Mouse (Mus musculus) right cerebral cortex, postnatal 14 days (tissue): ENCODE measurements around the gene Gm37240.
"Not testable (repeated sequence)": the region's sequence is repeated elsewhere in the genome, so short reads cannot be mapped to it uniquely, and the experiment has no call there.

Source experiments
- DNase-seq: peaks from one replicate; pipeline ENCODE4 v3.0.0; 2022

Gm37240 gene

GRCm38 (mm10) chr3:84927168-84927794 lies 960.0 kb downstream of the Gm37240 start:
- no peak for DNase-seq

GRCm38 (mm10) chr3:84926140-84926539 lies 961.2 kb downstream of the Gm37240 start:
- no peak for DNase-seq

GRCm38 (mm10) chr3:84925229-84925628 lies 962.1 kb downstream of the Gm37240 start:
- DNase-seq: no peak

DNA sequence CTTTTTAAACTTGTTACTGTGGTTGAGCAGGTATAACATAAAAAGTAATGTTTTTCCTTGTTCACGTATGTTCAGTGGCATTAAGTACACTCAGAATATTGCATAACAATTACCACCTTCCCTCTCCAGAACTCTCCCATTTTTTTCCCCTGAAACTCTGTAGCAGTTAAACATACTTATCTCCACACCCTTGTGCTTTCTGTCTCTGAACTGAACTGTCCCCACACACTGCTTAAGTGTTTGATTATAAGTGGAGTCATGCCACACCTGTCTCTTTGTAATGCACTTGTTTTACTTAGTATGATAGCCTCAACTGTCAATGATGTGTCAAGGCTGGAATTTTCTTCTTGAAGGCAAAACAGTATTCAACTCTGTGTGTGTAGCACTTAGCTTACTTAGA lies 963.6 kb downstream of the Gm37240 start:
- DNase-seq: no peak

DNA sequence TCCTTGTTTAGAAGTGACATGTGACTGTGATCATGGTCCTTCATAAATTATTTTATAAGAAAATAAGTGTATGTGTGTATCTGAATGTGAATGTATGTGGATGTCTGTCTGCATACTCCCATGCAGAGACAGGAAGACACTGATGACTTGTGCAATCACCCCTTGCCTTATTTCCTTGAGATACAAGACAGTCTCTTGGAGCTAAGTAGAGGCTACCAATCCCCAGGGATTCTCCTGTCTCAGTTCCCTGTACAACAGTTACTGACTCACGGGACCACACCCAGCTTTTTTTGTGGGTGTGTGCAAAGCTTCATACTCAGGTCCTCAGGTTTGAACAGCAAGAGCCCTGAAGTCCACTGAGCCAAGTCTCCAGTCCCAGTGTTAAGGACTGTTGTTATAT lies 964.1 kb downstream of the Gm37240 start:
- DNase-seq: no peak

GRCm38 (mm10) chr3:84921704-84922420 lies 965.5 kb downstream of the Gm37240 start:
- no peak for DNase-seq

DNA sequence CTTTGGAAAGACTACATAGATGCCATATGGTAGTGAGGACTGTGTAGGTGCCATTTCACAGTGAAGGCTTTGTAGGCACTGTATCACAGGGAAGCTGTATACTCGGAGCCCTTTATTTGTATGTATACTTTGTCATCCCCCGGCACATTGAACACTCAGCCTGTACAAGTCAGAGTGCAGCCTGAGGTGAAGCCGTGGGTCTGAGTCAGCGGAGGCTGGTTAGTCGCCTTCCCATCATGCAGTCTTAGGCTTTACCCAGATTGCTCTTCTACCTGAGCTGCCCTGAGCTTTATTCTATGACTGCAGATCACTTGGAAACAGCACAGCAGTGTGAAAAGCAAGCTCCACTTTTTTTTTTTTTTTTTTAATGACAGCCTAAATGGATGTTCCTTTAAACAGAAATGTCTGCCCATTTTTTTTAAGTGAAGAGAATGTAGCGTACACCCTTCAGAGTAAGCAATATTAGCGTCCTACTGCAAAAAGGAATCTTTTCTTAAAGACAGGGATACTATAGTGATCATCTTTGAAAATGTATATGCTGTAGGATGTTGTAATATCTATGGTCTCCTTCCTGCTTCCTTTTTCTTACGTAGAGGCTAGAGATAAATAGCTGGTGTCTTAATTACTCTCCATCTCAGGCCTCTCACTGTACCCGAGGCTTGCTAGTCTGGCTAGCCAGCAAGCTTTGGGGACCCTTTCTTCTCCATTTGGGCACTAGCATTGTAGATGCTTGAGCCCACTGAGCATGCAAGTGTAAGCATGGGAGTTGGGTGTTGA lies 969.2 kb downstream of the Gm37240 start:
- no peak for DNase-seq

DNA sequence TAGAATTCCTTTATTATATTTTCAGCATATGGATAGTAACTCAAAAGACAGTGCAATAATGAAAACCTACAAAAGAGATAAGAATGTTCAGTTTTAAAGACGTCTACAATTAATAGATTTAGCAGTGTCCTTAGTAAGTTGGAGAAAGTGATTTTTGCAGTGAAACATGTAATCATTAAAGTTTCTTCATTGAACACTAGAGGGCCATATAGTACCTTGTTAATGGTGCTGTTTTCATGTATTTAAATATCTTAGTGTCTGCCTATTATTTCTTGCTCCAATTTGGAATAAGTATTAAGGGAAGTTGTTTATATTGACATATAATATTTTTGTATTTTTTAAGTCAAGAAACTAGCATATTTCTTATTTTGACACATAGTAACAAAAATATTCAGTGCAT lies 973.0 kb downstream of the Gm37240 start:
- no peak for DNase-seq

DNA sequence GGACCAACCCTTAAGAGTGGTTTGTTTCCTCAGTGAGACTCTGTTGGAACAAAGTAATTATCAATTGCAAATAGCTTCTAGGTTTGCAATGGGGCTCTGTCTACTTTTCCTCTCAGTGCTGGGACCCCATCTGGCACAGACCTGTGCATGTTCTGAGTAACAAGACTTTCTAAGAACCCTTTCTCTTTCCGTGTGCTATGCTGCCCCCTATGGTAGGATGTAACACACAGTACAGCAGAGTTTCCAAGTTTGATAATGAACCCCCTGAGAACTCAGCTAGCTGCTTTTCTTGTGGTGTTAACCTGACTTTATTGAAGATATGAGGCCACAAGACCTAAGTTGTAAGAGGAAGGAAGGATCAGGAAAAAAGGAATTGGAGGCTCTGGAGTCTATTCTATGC lies 980.8 kb downstream of the Gm37240 start:
- peak; percentile 18 for DNase-seq

- DNase-seq: no peak
Measured at GRCm38 (mm10) chr3:84897952-84898351, 989.4 kb downstream of the Gm37240 start.

- DNase-seq: no peak
Measured at GRCm38 (mm10) chr3:84890983-84891382, 996.3 kb downstream of the Gm37240 start.

- no peak for DNase-seq
Measured at GRCm38 (mm10) chr3:84889648-84890047, 997.7 kb downstream of the Gm37240 start.

DNA sequence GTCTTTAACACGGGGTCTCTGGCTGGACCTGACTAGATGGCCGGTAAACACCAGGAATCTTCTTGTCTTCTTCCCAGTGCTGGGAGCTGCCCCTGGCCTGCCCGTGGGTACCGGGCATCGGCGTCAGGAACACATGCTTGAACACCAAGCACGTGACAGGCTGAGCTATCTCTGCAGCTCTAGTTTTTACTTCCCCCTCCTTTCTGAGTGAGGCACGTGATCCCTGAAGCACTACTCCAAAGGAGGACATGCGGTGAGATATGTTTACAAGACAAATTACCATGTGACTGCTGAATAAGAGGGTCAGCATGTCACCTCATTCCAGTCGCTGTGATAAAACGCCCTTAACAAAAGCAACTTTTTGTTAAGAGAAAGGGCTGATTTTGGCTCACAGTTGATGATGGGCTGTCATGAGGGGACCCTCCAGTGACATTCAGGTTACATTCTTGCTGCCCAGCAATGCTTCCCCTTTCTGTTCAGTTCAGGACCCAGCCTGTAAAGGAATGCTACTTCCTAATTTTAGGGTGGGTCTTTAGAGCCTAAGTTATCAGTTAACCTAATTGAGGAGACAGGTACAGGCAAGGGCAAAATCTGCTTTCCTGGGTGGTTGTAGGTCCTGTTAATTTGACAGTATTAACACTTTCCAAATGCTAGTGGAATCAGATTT lies 1003.4 kb downstream of the Gm37240 start:
- no peak for DNase-seq

GRCm38 (mm10) chr3:84876211-84876610 lies 1011.1 kb downstream of the Gm37240 start:
- no peak for DNase-seq

DNA sequence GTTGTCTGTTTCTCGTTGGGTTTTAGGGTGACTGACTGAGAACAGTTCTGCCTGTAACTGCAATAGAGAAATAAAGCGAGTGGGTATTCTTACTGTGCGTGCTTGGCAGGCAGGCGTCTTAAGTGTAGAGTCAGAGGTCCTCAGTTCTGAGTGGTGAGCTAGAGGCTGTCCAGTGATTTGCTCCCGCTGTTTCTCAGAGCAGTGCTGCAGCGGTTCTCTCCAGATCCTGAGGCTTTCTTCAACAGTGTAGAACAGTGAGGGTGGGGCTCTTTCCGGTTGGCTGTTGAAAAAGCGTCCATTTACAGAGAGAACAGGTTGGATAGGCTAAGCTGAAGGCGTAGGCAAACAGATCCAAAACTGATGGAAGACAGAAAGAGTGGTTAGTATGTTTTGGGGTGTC lies 1012.0 kb downstream of the Gm37240 start:
- no peak for DNase-seq

- no peak for DNase-seq
Measured at GRCm38 (mm10) chr3:84870126-84870525, 1017.2 kb downstream of the Gm37240 start.

- no peak for DNase-seq
Measured at GRCm38 (mm10) chr3:84867991-84868390, 1019.3 kb downstream of the Gm37240 start.

DNA sequence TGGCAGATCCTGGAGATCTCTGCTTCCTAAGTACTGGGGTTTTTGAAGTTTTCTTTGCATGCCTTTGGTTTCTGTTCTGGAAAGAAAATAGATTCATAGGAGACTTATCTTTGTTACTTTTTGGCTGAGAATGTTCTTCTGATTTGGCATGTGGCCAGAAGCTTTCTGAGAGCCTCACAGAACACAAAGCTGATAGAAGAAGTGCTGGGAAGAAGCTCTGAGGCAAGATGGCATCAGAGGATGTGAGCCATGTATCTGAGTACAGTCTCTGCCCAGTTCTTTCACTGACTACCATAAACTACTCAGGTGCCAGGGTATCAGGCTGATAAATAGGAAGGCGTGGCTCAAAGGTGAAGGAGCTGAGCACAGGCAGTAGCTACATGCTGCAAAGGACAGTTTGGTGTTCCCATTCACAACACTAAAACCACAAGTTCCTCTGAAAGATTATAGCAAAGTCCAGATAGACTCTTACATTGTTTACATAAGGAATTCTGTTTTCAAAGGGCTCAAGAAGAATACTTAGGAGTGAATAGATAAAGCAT lies 1019.8 kb downstream of the Gm37240 start:
- no peak for DNase-seq

DNA sequence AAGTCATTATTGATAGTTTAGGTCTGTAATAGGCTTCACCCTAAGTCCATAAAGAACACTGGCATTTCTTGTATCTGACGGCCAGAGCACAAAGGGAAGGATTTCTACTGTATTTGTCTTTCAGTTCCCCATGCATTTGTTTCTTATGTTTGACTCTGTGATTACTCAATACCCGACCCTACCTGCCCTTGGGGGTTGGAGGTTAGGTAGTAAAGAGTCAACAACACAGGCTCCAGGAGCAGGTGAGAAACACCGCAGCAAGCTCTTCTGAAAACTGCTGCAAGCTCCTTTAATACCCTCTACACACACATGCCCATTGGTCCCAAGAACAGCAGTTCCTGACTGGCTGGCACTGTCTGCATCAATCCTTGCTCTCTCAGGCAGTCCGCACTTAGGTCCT lies 1020.5 kb downstream of the Gm37240 start:
- no peak for DNase-seq

- DNase-seq: no peak
Measured at GRCm38 (mm10) chr3:84865684-84866083, 1021.6 kb downstream of the Gm37240 start.

DNA sequence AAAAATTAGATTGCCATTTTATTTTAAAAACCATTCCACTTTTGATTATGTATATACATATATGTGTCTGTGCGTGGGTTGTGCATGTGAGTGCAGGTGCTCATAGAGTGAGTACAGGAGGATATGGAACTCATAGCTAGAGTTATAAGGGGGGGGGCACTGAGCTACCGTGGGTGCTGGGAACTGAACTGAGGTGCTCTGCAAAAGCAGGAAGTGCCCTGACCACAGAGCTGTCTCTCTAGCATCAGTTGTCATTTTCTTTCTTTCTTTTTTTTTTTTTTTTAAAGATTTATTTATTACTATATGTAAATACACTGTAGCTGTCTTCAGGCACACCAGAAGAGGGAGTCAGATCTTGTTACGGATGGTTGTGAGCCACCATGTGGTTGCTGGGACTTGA lies 1025.5 kb downstream of the Gm37240 start:
- DNase-seq: not testable (repeated sequence)

DNA sequence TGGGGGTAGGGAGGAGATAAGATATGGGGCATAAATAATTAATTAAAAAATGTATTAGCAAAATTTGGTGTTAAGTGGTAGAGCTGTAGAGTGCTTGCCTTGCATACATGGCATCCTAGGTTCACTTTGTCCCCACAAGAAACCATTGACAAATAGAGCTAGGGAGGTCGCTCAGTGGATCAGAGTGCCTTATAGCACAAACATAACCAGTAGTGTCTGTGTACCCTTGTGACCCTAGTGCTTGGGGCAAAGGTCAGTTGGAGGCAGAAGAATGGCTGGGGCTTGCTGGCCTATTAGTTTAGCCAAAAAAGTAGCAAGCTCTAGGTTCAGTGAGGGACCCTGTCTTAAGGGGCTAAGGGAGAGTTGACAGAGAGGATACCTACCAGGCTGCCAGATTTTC lies 1026.6 kb downstream of the Gm37240 start:
- no peak for DNase-seq

DNA sequence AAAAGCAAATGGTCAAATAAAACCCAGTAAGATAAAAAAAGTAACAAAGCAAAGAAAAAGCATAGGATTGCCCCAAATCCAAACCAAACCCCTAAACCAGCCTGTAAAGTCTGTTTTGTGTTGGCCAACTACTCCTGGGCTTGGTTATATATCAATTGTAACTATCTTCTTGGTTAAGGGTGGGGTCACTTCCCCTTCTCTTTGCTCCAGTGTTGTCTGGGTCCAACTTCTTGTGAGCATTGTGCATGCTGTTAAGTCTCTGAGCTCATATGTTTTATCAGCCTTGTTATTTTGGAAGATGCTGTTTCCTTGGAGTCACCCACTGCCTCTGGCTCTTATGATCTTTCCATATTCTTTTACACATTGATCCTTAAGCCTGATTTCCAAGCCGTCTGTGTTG lies 1032.9 kb downstream of the Gm37240 start:
- no peak for DNase-seq
